Mouse (Mus musculus): ENCODE measurements around the gene Plekho1.
A peak's percentile ranks its signal among the peaks of the same experiment; 100 is the strongest.

Plekho1 gene

DNA sequence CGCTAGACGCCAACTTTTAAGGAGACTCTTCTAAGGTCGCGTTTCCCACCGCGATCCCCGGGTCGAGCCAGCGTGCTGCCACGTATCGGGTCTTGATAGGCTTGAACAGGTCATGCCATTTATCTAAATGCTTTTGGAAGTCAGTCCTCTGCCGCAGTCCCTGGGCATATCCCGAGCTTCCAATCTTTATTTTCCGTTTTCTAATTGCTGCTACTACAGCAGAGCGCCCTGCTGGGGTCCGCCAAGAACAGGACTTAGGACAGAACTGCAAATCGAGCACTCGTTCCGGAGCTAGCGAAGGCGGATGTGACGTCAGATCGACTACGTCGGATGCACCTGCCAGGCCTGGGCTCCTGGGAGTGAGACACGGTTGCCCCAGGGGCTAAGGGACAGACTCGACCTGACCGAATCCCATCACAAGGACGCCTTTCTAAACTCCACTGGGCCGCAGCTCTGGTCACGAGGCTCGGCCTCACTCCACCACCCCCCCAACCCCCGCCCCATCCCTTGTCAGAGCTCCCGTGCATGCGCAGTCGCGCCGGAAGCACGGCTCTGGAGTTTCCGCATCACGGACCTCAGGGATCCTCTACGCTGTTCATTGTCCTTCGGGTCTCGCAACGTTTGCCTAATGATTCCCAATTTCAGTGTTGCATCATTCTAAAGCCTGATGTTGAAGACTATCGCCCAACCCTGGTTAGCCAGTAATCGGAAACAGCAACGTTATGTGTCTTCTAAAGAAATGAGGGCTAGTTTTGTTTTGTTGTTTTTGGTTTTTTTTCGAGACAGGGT is 44.8 kb downstream of the Plekho1 start:
- DNase-seq (ENCODE audit: low spot score in 2 of 2): peak; percentile 81 to 85

- DNase-seq (ENCODE audit: low spot score in 2 of 2): no peak
Measured at GRCm38 (mm10) chr3:95948325-95948724, 47.5 kb downstream of the Plekho1 start.

GRCm38 (mm10) chr3:95945731-95946240 is 50.0 kb downstream of the Plekho1 start:
- DNase-seq (ENCODE audit: low spot score in 2 of 2): no peak

GRCm38 (mm10) chr3:95944742-95945141 is 51.1 kb downstream of the Plekho1 start:
- DNase-seq (ENCODE audit: low spot score in 2 of 2): no peak

- DNase-seq (ENCODE audit: low spot score in 2 of 2): no peak
Measured at GRCm38 (mm10) chr3:95943226-95943625, 52.6 kb downstream of the Plekho1 start.

DNA sequence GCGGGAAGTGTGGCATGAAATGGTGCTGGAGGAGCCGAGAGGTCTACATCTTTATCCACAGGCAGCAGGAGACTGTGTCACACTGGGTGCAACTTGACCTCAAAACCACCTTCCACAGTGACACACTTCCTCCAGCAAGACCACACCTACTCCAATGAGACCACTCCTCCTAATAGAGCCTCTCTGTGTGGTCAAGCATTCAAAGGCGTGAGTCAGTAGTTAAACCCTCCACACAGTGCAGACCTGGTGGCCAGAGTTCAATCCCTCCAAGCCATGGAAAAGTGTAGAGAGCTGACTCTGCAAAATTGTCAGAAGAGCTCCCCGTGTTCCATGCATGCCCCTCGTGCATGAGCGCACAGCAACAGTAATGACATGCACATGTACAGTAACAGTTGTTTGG is 53.1 kb downstream of the Plekho1 start:
- no peak for DNase-seq (ENCODE audit: low spot score in 2 of 2)

GRCm38 (mm10) chr3:95938835-95939234 is 57.0 kb downstream of the Plekho1 start:
- peak in 1 of 2 experiments; percentile 31 for DNase-seq (ENCODE audit: low spot score in 2 of 2)
